In the genomic region with DNA sequence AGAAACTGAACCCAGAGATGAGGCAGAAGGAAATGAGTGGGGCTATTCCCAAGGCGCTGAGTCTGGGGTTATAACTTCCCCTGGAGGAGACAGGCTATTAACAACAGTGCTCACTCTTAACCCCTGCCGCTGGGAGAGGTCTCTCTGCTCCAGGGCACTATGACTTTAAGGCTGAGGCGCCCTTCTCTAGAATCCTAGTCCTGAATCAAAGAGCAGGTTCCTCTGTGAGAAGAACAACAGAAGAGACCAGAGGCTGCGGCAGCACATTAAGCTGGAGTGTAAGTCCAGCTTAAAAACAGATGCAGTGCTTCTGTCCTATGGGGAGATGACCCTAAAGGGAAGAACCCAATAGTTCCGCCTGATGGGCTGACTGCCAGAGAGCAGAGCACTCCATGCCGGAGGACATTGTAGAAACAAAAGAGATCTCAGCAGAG, we compare ENCODE assay signal across 11 mouse cellular contexts.
DNase-seq lines count a peak whose midpoint lies in the region; ATAC-seq and TF ChIP-seq lines count a peak whose summit lies in the region.
"Had no signal": no experiment of that assay in that cellular context is flagged by ENCODE, and none has a peak within 500 bp of the region (broad histone marks: within the 10 kb centered on the region; RNA-seq: fewer than 3 reads in every experiment).

No protein-coding gene starts in this region.

- 36% methylated on average over 6 of the region's 6 CpGs for WGBS in lung, embryonic 14.5 days

- intact Hi-C loops in gastrocnemius, postnatal 14 days (cut with DNase I; ENCODE audit: low total_unique reads) = no loop called here
- intact Hi-C loops in heart, postnatal 36 days (cut with DNase I) = no loop called here

- no peak for ATAC-seq in lung, embryonic 14.5 days (ENCODE audit: insufficient read depth)
- ATAC-seq in megakaryocyte-erythroid progenitor cell, adult 5-6 weeks (replicated peaks; ENCODE audit: low FRiP score, low TSS enrichment, poor library complexity, severe bottlenecking) = no peak
- ATAC-seq: forebrain, embryonic 16.5 days; Patski had no signal

- no peaks in the 10 kb centered on the region for H3K36me3 ChIP-seq in lung, embryonic 14.5 days (ENCODE audit: insufficient read depth)

- H3K9ac ChIP-seq in lung, embryonic 14.5 days = no peak overlapping the region

- TF ChIP-seq CTCF in lung, embryonic 14.5 days (IDR thresholded peaks at IDR 0.05; ENCODE audit: low read depth) = no peak

- H3K4me1 ChIP-seq in lung, embryonic 14.5 days (ENCODE audit: insufficient read depth) = no peaks in the 10 kb centered on the region

- H3K27ac ChIP-seq in lung, embryonic 14.5 days (ENCODE audit: low read depth) = no peak overlapping the region

- H3K4me3 ChIP-seq in lung, embryonic 14.5 days (ENCODE audit: low read depth, low read length) = no peak overlapping the region

- no peaks in the 10 kb centered on the region for H3K9me3 ChIP-seq in lung, embryonic 14.5 days (ENCODE audit: low read depth, low read length)

- DNase-seq in lung, embryonic 14.5 days = peak; percentile 56
- no peak for DNase-seq in lung, postnatal 25 days (ENCODE audit: low spot score)
- DNase-seq in gastrocnemius, postnatal 14 days = peak; percentile 58
- DNase-seq in heart, postnatal 36 days = peak; percentile 44 to 46
- peak; percentile 32 for DNase-seq in lung, postnatal 10 days
- no peak for DNase-seq in cerebellum, adult 9-11 months
- no peak for DNase-seq in thymus, postnatal 10 days (ENCODE audit: low spot score in 2 of 2)
- DNase-seq: cerebellum, adult 8-10 months had no signal

- H3K4me2 ChIP-seq in lung, embryonic 14.5 days = no peak overlapping the region

- H3K27me3 ChIP-seq in lung, embryonic 14.5 days (ENCODE audit: insufficient read depth, low read length) = no peaks in the 10 kb centered on the region
- H3K27me3 ChIP-seq: Patski had no signal

Comparison
In these comparisons a context has a peak if more than half of its experiments do, and no peak if none do; other contexts are left out.
1. DNase-seq: peak in lung, embryonic 14.5 days (single experiment), gastrocnemius, postnatal 14 days (single experiment), heart, postnatal 36 days (2 of 2) and lung, postnatal 10 days (single experiment); none in lung, postnatal 25 days (single experiment), cerebellum, adult 9-11 months (single experiment) and thymus, postnatal 10 days (0 of 2).